Mouse (Mus musculus) kidney, adult 8-10 months (tissue): ENCODE data around the gene Bcl11b.

ENCODE experiments used
- DNase-seq, 2 experiments: peaks; one replicate each; pipeline ENCODE4 v3.0.0; 2022

Gene Bcl11b

GRCm38 (mm10) chr12:107884330-107885065, 118.9 kb downstream of the Bcl11b start:
- no peak for DNase-seq

DNA sequence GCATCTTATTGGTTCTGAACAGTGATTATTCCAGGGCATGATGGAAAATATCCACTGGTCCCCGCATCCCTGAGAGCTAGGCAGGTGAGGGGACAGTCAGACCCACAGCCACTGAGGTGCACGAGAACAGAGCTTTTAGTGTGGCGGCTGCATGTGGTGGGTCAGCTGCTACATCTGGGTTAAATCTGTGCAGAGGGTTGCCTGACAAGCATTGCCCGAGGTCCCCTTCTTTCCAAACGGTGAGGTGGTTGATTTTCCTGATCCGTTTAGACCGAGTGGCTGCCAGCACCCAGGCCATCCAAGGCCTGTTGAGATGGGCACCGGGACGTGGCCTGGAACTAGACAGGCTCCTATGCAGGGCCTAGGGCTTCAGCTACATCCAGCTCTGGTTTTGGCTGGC, 121.7 kb downstream of the Bcl11b start:
- no peak for DNase-seq

- no peak for DNase-seq
These were observed 122.7 kb downstream of the Bcl11b start for GRCm38 (mm10) chr12:107880748-107881147.

- no peak for DNase-seq
These were observed 124.2 kb downstream of the Bcl11b start for GRCm38 (mm10) chr12:107879114-107879777.

DNA sequence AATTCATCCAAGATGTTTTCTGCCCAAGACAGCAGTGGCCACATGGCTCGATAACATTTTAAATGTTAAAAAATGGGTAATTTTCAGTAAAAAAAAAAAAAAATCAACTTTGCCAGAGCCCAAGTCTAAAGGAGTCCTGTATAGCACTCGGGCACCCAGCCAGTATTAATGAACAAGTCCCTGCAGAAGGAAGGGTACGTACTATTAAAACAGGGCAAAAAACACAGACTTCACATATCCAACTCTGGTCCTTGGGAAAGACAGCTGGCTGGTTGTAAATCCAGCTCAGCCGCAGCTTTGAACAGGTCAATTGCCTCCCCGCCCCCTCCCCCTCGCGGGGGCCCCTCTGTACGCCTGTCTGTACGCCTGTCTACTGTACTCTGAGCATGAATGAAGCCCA, 127.2 kb downstream of the Bcl11b start:
- DNase-seq, result no peak

- no peak for DNase-seq
These were observed 128.8 kb downstream of the Bcl11b start for GRCm38 (mm10) chr12:107874467-107875142.

DNA sequence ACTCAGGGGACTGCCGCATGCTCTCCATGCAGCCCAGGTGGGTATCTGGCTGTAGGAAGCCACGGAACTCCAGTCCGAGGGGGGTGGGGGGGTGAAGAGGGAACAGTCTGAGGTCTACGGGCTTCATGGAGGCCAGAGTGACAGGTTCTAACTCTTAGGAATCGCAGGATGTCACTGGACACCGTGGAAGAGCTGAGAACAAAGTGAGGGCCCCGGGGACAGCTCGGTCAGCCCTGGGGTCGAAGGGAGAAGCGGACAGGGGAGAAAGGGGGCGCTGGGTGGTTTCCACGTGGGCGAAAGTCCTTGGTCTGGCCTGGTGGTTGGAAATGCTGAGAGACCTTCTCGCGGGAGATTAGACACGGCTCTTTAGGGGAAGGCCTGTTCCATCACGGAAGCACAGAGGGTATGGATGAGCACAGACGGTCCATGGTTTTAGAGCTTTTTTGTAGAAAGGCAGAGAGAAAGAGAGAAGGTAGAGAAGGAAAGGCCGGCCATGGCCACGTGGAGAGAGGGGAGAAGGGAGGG, 133.8 kb downstream of the Bcl11b start:
- no peak for DNase-seq

GRCm38 (mm10) chr12:107868291-107868690, 135.1 kb downstream of the Bcl11b start:
- DNase-seq, result no peak
